Mouse (Mus musculus) CD4-positive helper T cell, adult 2 months (primary cell): ENCODE data around the gene Lgi2.

Source experiments
- DNase-seq: peaks from one replicate; pipeline ENCODE4 v3.0.0-alpha.2; 2012; ENCODE audit warnings: low read depth, missing footprints, low spot score

The Lgi2 gene

GRCm38 (mm10) chr5:52565813-52566531 is at the start of gene Lgi2:
Lgi2 (minus strand) TSS chr5:52566462.
- DNase-seq = no peak

- DNase-seq = no peak
Measured at GRCm38 (mm10) chr5:52615421-52615820, 49.2 kb upstream of the Lgi2 start.

GRCm38 (mm10) chr5:52614686-52615085 is 48.4 kb upstream of the Lgi2 start:
- no peak for DNase-seq

GRCm38 (mm10) chr5:52612776-52613175 is 46.5 kb upstream of the Lgi2 start:
- no peak for DNase-seq

GRCm38 (mm10) chr5:52611315-52611895 is 45.1 kb upstream of the Lgi2 start:
- no peak for DNase-seq

- DNase-seq = no peak
Measured at GRCm38 (mm10) chr5:52610306-52610705, 44.0 kb upstream of the Lgi2 start.

GRCm38 (mm10) chr5:52609672-52610071 is 43.4 kb upstream of the Lgi2 start:
- DNase-seq = no peak

- DNase-seq = no peak
Measured at GRCm38 (mm10) chr5:52604582-52605041, 38.4 kb upstream of the Lgi2 start.

GRCm38 (mm10) chr5:52590612-52591011 is 24.4 kb upstream of the Lgi2 start:
- DNase-seq = no peak

- no peak for DNase-seq
Measured at GRCm38 (mm10) chr5:52588650-52589049, 22.4 kb upstream of the Lgi2 start.

- no peak for DNase-seq
Measured at GRCm38 (mm10) chr5:52587291-52587733, 21.1 kb upstream of the Lgi2 start.

- no peak for DNase-seq
Measured at GRCm38 (mm10) chr5:52572572-52572971, 6.3 kb upstream of the Lgi2 start.

- DNase-seq = no peak
Measured at GRCm38 (mm10) chr5:52570746-52571145, 4.5 kb upstream of the Lgi2 start.

- DNase-seq = no peak
Measured at GRCm38 (mm10) chr5:52565214-52565812, 949 bp downstream of the Lgi2 start.

GRCm38 (mm10) chr5:52564351-52564750 is 1.9 kb downstream of the Lgi2 start:
- no peak for DNase-seq

GRCm38 (mm10) chr5:52560240-52560639 is 6.0 kb downstream of the Lgi2 start:
- no peak for DNase-seq

- DNase-seq = no peak
Measured at GRCm38 (mm10) chr5:52555526-52555925, 10.7 kb downstream of the Lgi2 start.

GRCm38 (mm10) chr5:52551318-52551632 is 15.0 kb downstream of the Lgi2 start:
- no peak for DNase-seq

GRCm38 (mm10) chr5:52550613-52551317 is 15.5 kb downstream of the Lgi2 start:
- DNase-seq = no peak

GRCm38 (mm10) chr5:52546950-52547349 is 19.3 kb downstream of the Lgi2 start:
- peak; percentile 3 for DNase-seq

- no peak for DNase-seq
Measured at GRCm38 (mm10) chr5:52543770-52544169, 22.5 kb downstream of the Lgi2 start.

- DNase-seq = no peak
Measured at GRCm38 (mm10) chr5:52540186-52540585, 26.1 kb downstream of the Lgi2 start.
